Mouse (Mus musculus): ENCODE results near the gene Apob.

Gene Apob

GRCm38 (mm10) chr12:8020931-8021330, 43.5 kb downstream of the Apob start:
- TF ChIP-seq GATA4 (IDR thresholded peaks at IDR 0.05; ENCODE audit: insufficient replicate concordance, low read length): no peak

GRCm38 (mm10) chr12:8029520-8029919, 52.1 kb downstream of the Apob start:
- no peak for TF ChIP-seq GATA4 (IDR thresholded peaks at IDR 0.05; ENCODE audit: insufficient replicate concordance, low read length)

- TF ChIP-seq GATA4 (IDR thresholded peaks at IDR 0.05; ENCODE audit: insufficient replicate concordance, low read length): no peak
These were observed 52.6 kb downstream of the Apob start for GRCm38 (mm10) chr12:8030057-8030456.

- no peak for TF ChIP-seq GATA4 (IDR thresholded peaks at IDR 0.05; ENCODE audit: insufficient replicate concordance, low read length)
These were observed 54.3 kb downstream of the Apob start for GRCm38 (mm10) chr12:8031595-8032358.

GRCm38 (mm10) chr12:8032359-8032755, 54.9 kb downstream of the Apob start:
- no peak for TF ChIP-seq GATA4 (IDR thresholded peaks at IDR 0.05; ENCODE audit: insufficient replicate concordance, low read length)

GRCm38 (mm10) chr12:8038081-8038730, 60.8 kb downstream of the Apob start:
- no peak; the same call in 1 of the 2 replicates for TF ChIP-seq GATA4 (IDR thresholded peaks at IDR 0.05; ENCODE audit: insufficient replicate concordance, low read length)

- no peak for TF ChIP-seq GATA4 (IDR thresholded peaks at IDR 0.05; ENCODE audit: insufficient replicate concordance, low read length)
These were observed 65.4 kb downstream of the Apob start for GRCm38 (mm10) chr12:8042626-8043394.

- no peak for TF ChIP-seq GATA4 (IDR thresholded peaks at IDR 0.05; ENCODE audit: insufficient replicate concordance, low read length)
These were observed 69.6 kb downstream of the Apob start for GRCm38 (mm10) chr12:8047046-8047445.

GRCm38 (mm10) chr12:8047789-8048309, 70.4 kb downstream of the Apob start:
- no peak for TF ChIP-seq GATA4 (IDR thresholded peaks at IDR 0.05; ENCODE audit: insufficient replicate concordance, low read length)

GRCm38 (mm10) chr12:8056001-8056640, 78.7 kb downstream of the Apob start:
- no peak for TF ChIP-seq GATA4 (IDR thresholded peaks at IDR 0.05; ENCODE audit: insufficient replicate concordance, low read length)

- no peak for TF ChIP-seq GATA4 (IDR thresholded peaks at IDR 0.05; ENCODE audit: insufficient replicate concordance, low read length)
These were observed 82.1 kb downstream of the Apob start for GRCm38 (mm10) chr12:8059576-8059975.

GRCm38 (mm10) chr12:8063363-8064065, 86.1 kb downstream of the Apob start:
- no peak for TF ChIP-seq GATA4 (IDR thresholded peaks at IDR 0.05; ENCODE audit: insufficient replicate concordance, low read length)
